Mouse (Mus musculus) kidney, adult 11 months (tissue): ENCODE data around the gene Ubtf.

ENCODE experiments used
- DNase-seq: peaks from one replicate; pipeline ENCODE4 v3.0.0; 2022

Gene Ubtf

GRCm38 (mm10) chr11:102317298-102317900 is 2.1 kb downstream of the Ubtf start:
- peak; percentile 48 for DNase-seq

DNA sequence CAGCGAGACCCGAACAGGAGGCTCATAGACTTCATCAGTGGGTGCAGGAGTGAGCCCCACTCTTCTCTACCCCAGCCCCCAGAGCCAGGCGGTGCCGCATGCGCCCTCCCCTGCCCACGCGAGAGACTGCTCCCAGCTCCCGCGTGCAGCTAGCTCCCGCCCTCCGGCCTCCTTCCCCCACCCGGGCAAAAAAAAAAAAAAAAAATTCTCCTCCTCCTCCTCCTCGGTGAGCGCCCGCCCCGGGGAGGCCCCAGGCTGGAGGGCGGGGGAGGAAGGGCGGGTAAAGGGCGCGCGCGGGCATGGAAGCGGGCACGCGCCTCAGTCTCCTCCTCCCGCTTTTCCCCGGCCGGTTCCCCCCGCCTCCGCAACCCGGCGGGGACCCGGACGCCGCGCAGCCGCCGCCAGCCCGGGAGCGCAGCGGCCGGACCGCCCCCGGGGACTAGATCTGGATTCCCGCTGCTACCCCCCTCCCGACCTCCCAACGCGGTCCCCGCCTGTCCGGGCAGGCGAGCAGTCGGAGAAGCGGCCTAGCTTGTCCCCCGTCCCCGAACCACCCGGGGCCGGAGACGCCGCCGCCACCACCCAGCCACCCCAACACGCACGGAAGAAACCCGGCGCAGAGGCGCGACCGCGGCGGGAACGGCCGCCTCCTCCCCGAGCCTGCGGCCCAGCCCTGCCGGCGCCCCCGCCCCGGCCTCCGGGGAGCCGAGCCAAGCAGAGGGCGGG is 2.8 kb downstream of the Ubtf start:
- DNase-seq: peak; percentile 92

DNA sequence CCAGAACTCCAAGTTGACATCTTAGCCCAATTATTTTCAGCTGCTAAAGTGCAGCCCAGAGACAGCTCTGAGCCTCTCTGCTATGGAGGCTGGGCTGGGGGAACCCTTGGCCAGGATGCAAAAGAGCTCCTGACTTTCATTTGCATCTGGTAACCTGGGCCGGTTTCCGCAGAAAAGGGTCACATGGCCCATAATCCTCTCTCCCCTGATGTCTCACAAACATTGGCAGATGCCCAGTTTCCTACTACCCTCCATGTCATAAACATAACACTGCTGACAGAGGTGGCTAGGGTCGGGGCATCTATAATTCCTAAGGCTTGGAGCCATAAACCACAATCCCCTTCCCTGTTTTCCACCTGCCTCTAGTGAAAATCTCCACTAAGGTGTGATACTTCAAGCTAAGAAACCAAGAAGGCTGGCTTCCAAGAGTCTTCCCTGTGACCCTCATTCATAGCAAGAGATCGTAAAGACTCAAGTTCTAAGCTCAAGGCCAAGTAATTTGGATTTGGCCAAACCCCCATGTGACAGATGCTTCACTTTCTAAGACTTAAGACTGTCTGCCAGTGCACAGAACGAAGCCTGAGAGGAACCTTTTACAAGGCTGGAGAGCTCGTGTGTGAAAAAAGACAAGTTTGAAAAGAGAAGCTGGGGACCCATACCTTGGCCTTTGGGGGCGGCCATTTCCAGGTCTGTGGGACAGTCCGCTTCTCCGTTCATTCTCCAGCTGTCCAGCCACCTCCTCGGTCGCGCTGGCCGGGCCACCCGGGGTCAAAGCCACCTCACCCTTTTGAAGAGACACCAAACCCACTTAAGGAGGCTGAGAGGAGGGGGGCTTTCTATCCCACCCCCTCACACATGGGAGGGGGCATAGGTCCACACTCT is 3.6 kb downstream of the Ubtf start:
- peak; percentile 40 for DNase-seq

GRCm38 (mm10) chr11:102314321-102314720 is 5.2 kb downstream of the Ubtf start:
- DNase-seq: no peak

DNA sequence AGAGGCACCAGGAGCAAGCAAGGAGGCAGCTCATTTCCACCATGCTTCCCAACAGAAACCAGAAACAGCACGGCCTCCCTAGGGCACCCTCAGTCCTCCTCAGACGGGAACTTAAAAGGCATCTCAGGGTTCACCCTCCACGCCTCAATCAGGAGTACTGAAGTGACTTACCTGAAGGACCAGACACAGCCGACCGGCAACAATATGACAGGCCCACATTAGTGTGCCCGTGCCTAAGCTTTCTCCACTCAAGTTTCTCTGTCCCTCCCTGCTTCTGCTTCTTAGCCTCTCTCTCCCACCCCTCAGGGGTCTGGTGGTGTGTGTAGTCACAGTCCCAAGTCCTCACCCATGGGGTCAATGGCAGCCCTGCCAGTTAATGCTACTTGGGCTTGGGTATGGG is 7.0 kb downstream of the Ubtf start:
- no peak for DNase-seq

GRCm38 (mm10) chr11:102311966-102312365 is 7.6 kb downstream of the Ubtf start:
- no peak for DNase-seq

DNA sequence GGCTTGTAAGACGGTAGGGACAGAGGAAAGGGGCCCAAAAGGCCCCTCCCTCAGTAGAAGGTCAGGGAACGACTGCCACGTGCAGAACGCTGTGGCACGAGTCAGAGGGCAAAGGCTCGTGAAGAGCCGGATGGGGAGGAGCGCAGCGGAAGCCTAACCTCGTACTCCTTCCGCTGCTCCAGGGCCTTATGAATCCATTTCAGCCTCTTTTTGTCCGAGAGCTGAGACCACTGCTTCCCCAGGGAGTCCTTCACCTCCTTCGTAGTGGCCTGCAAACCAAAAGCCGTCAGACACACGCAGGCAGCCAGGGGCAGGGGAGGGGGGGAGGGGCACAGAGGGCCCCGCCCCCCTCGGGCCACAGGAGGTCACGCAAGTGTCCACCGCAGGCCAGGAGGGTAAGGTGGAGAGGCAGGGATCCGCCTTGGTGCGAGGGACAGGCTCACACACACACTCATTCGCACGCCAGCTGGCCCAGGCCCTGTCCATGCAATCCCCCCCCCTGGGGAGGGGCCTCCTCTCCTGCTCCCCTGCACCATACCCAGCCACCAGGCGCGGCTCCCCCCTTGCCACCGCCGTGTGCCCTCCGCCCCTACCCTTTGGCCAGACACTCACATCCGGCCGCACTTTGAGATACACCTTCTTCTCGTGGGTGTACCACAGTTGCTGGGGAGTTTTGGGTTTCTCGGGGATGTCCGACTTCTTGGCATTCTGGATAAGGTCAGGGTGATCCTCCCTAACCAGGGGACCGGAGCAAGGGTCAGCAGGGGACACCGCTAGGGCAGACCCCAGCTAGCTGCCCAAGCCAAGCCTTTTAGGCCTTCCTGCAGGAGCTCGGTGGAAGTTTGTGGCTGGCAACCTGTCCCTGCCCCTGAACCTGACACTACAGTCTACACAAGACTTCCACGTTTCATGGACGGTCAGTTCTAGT is 8.5 kb downstream of the Ubtf start:
- DNase-seq: no peak

- DNase-seq: no peak
These were observed 9.5 kb downstream of the Ubtf start for GRCm38 (mm10) chr11:102309821-102310617.

- peak; percentile 96 for DNase-seq
These were observed 10.6 kb downstream of the Ubtf start for GRCm38 (mm10) chr11:102308979-102309378.

GRCm38 (mm10) chr11:102308104-102308503 is 11.4 kb downstream of the Ubtf start:
- DNase-seq: no peak

DNA sequence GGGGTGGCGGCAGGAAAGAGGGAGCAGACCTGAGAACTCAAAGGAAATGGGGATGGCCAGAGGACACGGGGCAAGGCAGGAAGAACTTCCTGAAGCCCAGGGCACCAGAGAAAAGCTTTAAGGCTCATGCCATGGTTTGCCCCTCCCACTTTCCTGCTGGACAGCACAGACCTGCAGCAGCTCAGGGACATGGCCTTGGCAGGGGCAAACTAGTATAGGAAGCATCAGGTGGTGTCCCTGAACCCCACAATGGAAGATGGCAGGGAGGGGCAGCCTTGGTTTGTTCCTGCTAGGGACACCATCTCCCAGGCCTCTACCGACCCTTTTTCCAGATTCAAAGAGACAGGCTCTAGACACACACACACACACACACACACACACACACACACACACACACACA is 14.2 kb downstream of the Ubtf start:
- no peak for DNase-seq

DNA sequence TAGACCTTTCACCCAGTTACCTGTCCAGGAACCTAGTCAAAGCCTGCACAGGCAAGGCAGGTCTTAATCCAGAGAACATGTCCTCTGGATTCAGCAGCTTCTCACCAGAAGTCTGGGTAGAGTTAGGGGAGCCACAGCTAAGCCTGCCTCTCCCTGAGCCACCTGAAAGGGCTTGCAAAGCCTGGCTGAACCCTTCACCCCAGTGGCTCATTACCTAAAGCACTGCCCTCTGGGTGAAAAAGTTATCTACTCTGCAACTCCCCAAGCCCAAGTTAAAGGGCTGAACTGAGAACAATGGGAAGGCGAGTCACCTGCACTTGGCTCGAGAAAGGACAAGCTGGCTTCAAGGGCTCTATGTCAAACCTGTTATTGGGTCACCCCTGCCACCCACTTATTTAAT is 15.4 kb downstream of the Ubtf start:
- no peak for DNase-seq

GRCm38 (mm10) chr11:102299839-102300238 is 19.7 kb downstream of the Ubtf start:
- no peak for DNase-seq

GRCm38 (mm10) chr11:102297577-102298556 is 21.7 kb downstream of the Ubtf start:
- DNase-seq: no peak

- DNase-seq: peak; percentile 99
These were observed 22.8 kb downstream of the Ubtf start, which contains the start of gene Atxn7l3 for GRCm38 (mm10) chr11:102296491-102297472. Gene Atxn7l3 (minus strand): TSS chr11:102296631.

GRCm38 (mm10) chr11:102295598-102296471 is 23.7 kb downstream of the Ubtf start:
- DNase-seq: no peak

GRCm38 (mm10) chr11:102294887-102295597 is 24.5 kb downstream of the Ubtf start:
- no peak for DNase-seq
